Mouse (Mus musculus) lung, postnatal 0 days (tissue): ENCODE results near the gene Cd9.

Experiments
- CTCF ChIP-seq: IDR thresholded peaks from 2 replicates; pipeline ENCODE4 v1.5.1; 2016; ENCODE audit warnings: antibody characterized with exemption, mild to moderate bottlenecking
- EP300 ChIP-seq: IDR thresholded peaks from 2 replicates; pipeline ENCODE4 v1.6.1; 2016; ENCODE audit warnings: antibody characterized with exemption, mild to moderate bottlenecking, control low read depth

- TF ChIP-seq CTCF (no peak), EP300 (no peak)
Observed at GRCm38 (mm10) chr6:125471326-125471725, 23.3 kb downstream of the Cd9 start.
